8 mouse cellular contexts compared by ENCODE assay signal in the genomic region with DNA sequence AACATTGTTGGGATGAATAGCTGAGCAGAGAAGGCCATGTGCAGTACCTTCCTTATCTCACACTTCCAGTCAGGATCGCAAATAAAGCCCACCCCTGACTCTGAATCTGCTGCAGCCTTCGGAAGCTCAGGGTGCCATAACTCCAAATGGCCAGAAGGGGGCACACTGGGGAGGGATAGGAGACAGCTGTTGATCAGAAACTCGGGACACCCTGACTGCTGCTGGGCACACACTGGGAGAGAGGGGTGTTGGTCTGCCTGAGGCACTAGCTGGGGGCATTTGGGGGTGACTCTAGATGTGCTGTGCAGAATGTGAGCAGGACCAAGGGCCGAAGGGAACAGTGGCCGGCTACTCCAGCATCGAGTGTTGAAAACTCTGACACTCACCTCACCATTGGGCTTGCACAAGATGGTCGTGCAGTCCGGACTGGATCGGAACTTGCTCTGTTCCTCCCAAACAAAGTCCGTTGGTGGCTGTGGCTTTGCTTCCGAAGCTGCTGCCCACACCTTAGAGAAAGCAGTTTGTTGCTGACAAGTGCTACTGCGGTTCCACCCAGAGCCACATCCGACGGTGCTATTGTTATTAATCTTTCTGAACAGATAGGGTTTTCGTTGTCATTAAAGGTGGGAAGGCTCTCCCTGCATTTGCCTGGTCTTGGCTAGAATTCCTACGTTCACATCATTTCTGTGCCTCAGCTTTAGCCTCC.
DNase-seq lines count a peak whose midpoint lies in the region; ATAC-seq and TF ChIP-seq lines count a peak whose summit lies in the region.

No protein-coding gene starts in this region.

- no peaks in the 10 kb centered on the region for H3K36me3 ChIP-seq in midbrain, embryonic 11.5 days (ENCODE audit: control insufficient read depth, insufficient read depth, low read length)
- no peaks in the 10 kb centered on the region for H3K36me3 ChIP-seq in midbrain, embryonic 13.5 days
- H3K36me3 ChIP-seq in lung, embryonic 14.5 days (ENCODE audit: insufficient read depth), result no peaks in the 10 kb centered on the region

- TF ChIP-seq POLR2A in cerebellum, adult 2 months (IDR thresholded peaks at IDR 0.05; ENCODE audit: borderline replicate concordance, insufficient read depth, low read length), result no peak

- no peak overlapping the region for H3K27ac ChIP-seq in midbrain, embryonic 11.5 days (ENCODE audit: low read depth, low read length)
- H3K27ac ChIP-seq in midbrain, embryonic 13.5 days, result no peak overlapping the region
- H3K27ac ChIP-seq in cerebellum, adult 2 months (ENCODE audit: insufficient read depth, low read length), result no peak overlapping the region
- H3K27ac ChIP-seq in lung, embryonic 14.5 days (ENCODE audit: low read depth), result no peak overlapping the region

- no peak overlapping the region for H3K4me3 ChIP-seq in midbrain, embryonic 11.5 days (ENCODE audit: low read depth, low read length)
- H3K4me3 ChIP-seq in midbrain, embryonic 13.5 days (replicated peaks), result no peak overlapping the region
- no peak overlapping the region for H3K4me3 ChIP-seq in cerebellum, adult 2 months (replicated peaks; ENCODE audit: insufficient read depth, low read depth, low read length)
- no peak overlapping the region for H3K4me3 ChIP-seq in lung, embryonic 14.5 days (ENCODE audit: low read depth, low read length)

- peak; percentile 54; the same call in 1 of the 2 replicates for TF ChIP-seq CTCF in cerebellum, adult 2 months (IDR thresholded peaks at IDR 0.05; ENCODE audit: borderline replicate concordance, insufficient read depth, low read depth, low read length)
- peak; percentile 84 for TF ChIP-seq CTCF in lung, embryonic 14.5 days (IDR thresholded peaks at IDR 0.05; ENCODE audit: low read depth)

- no peaks in the 10 kb centered on the region for H3K4me1 ChIP-seq in midbrain, embryonic 11.5 days (ENCODE audit: control insufficient read depth, insufficient read depth, low read length)
- no peaks in the 10 kb centered on the region for H3K4me1 ChIP-seq in midbrain, embryonic 13.5 days (replicated peaks)
- H3K4me1 ChIP-seq in cerebellum, adult 2 months (ENCODE audit: control insufficient read depth, insufficient read depth, low read length), result no peaks in the 10 kb centered on the region
- H3K4me1 ChIP-seq in lung, embryonic 14.5 days (ENCODE audit: insufficient read depth), result no peaks in the 10 kb centered on the region

- H3K9ac ChIP-seq in midbrain, embryonic 11.5 days (ENCODE audit: low read length), result no peak overlapping the region
- no peak overlapping the region for H3K9ac ChIP-seq in midbrain, embryonic 13.5 days (replicated peaks)
- H3K9ac ChIP-seq in lung, embryonic 14.5 days, result no peak overlapping the region

- H3K27me3 ChIP-seq in midbrain, embryonic 11.5 days (ENCODE audit: control insufficient read depth, insufficient read depth, low read length), result no peaks in the 10 kb centered on the region
- no peaks in the 10 kb centered on the region for H3K27me3 ChIP-seq in midbrain, embryonic 13.5 days
- H3K27me3 ChIP-seq in cerebellum, adult 2 months (ENCODE audit: control insufficient read depth, insufficient read depth, low read length), result no peaks in the 10 kb centered on the region
- H3K27me3 ChIP-seq in lung, embryonic 14.5 days (ENCODE audit: insufficient read depth, low read length), result no peaks in the 10 kb centered on the region

- DNase-seq in midbrain, embryonic 11.5 days (ENCODE audit: low spot score, missing footprints), result peak; percentile 91
- peak; percentile 81 for DNase-seq in R1 (ENCODE audit: low read depth, low spot score)
- peak; percentile 23 to 48 for DNase-seq in cerebellum, adult 2 months
- DNase-seq in heart, adult 8-10 months (ENCODE audit: low spot score), result peak; percentile 38
- DNase-seq in lung, embryonic 14.5 days, result peak; percentile 72
- DNase-seq in spleen, adult 18-20 months, result peak; percentile 13 to 56

- 77% methylated on average over 16 of the region's 16 CpGs for whole genome bisulfite sequencing in midbrain, embryonic 11.5 days
- WGBS in midbrain, embryonic 13.5 days, result 73% methylated on average over 16 of the region's 16 CpGs
- WGBS in cerebellum, adult 2 months, result 71% methylated on average over 16 of the region's 16 CpGs
- 49% methylated on average over 16 of the region's 16 CpGs for WGBS in lung, embryonic 14.5 days

- no peaks in the 10 kb centered on the region for H3K9me3 ChIP-seq in midbrain, embryonic 11.5 days (ENCODE audit: control insufficient read depth, low read length)
- H3K9me3 ChIP-seq in midbrain, embryonic 13.5 days, result no peaks in the 10 kb centered on the region
- no peaks in the 10 kb centered on the region for H3K9me3 ChIP-seq in lung, embryonic 14.5 days (ENCODE audit: low read depth, low read length)

- no peak for ATAC-seq in midbrain, embryonic 11.5 days (ENCODE audit: low FRiP score)
- ATAC-seq in midbrain, embryonic 13.5 days, result no peak
- ATAC-seq in lung, embryonic 14.5 days (ENCODE audit: insufficient read depth), result no peak
- ATAC-seq in frontal cortex, adult (ENCODE audit: low TSS enrichment), result no peak

- H3K4me2 ChIP-seq in midbrain, embryonic 11.5 days, result no peak overlapping the region
- H3K4me2 ChIP-seq in midbrain, embryonic 13.5 days (replicated peaks), result no peak overlapping the region
- no peak overlapping the region for H3K4me2 ChIP-seq in lung, embryonic 14.5 days

Comparison
In these comparisons a context has a peak if more than half of its experiments do, and no peak if none do; other contexts are left out.
1. DNase-seq: peak in every context shown above with its lines; median percentile 91 in midbrain, embryonic 11.5 days; 81 in R1; 72 in lung, embryonic 14.5 days; 38 in heart, adult 8-10 months; 36 in cerebellum, adult 2 months; 34 in spleen, adult 18-20 months.